Mouse (Mus musculus) layer of hippocampus, adult 8-10 months (tissue): ENCODE results near the gene Hoxc9. TPM values are rescaled to one million over a fixed set of nuclear protein-coding genes. Genes with fewer than 3 reads are reported as not detected.

Experiments
- DNase-seq, 2 experiments: peaks; one replicate each; pipeline ENCODE4 v3.0.0; 2022; ENCODE audit warnings: low spot score in 2 of 2
- microRNA-seq, 2 experiments: library from miRNA; unstranded; fragments of <30 nt; microRNA quantifications; one replicate each; pipeline ENCODE4 v1.2.0; 2022
- total RNA-seq, 4 experiments: library from RNA; stranded (reverse); gene quantifications; 2 replicates each; pipeline ENCODE4 v1.2.4; 2022

Gene Hoxc9
- total RNA-seq, 4 experiments from 2014 or later, result not detected

GRCm38 (mm10) chr15:103018636-103019035 lies 42.4 kb downstream of the Hoxc9 start, which contains the start of gene Hoxc4:
Gene Hoxc4, plus strand, starts transcription at chr15:103018934.
- DNase-seq, result no peak

DNA sequence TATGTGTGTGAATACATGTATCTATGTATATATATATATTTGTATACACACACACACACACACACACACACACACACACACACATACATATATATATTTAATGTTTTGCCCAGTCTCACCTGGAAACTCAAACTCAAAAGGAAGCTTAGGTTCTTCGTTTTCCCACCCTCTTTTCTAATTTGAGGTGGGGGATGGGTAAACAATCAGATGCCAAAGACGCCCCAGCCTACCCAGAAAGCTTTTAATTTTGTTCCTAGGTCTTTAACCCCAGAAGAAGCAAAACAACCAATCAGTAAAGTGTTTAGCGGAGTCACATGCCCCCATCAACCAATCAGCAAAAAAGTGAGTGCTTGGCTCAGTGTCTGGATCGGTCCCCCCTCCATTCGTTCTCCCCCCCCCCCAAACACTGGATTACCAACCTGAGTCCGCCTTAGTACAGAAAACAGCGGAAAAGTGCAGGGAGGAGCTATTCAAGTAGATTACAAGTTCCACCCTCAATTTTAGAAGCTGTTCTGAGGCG lies 44.7 kb downstream of the Hoxc9 start:
- no peak for DNase-seq

DNA sequence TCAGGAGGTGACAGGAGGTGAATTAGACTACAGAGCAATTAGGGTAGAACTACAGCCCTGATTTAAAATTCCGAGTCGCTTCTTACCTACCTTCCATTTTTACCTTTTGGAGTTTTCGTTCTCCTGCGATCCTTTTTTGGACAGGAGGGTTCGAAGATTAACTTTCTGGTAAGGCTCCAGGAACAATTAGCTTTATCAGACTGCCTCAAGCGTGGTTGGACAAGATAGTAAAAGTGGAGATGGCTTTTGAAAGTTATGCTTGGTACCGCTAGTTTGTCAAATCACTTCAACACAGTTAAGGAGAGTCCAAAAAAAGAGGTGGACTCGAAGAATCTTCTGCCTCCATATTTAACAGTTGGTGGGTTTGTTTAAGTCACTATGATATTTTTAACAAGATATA lies 45.3 kb downstream of the Hoxc9 start:
- no peak for DNase-seq

- no peak for DNase-seq
These were observed 47.9 kb downstream of the Hoxc9 start for GRCm38 (mm10) chr15:103024131-103024530.

- DNase-seq, result no peak
These were observed 51.3 kb downstream of the Hoxc9 start for GRCm38 (mm10) chr15:103027266-103028235.

- no peak for DNase-seq
These were observed 52.8 kb downstream of the Hoxc9 start for GRCm38 (mm10) chr15:103028916-103029512.

- DNase-seq, result no peak
These were observed 53.9 kb downstream of the Hoxc9 start for GRCm38 (mm10) chr15:103030142-103030541.

- DNase-seq, result no peak
These were observed 55.9 kb downstream of the Hoxc9 start for GRCm38 (mm10) chr15:103032167-103032566.

GRCm38 (mm10) chr15:103032646-103033575 lies 56.7 kb downstream of the Hoxc9 start:
- DNase-seq, result no peak

DNA sequence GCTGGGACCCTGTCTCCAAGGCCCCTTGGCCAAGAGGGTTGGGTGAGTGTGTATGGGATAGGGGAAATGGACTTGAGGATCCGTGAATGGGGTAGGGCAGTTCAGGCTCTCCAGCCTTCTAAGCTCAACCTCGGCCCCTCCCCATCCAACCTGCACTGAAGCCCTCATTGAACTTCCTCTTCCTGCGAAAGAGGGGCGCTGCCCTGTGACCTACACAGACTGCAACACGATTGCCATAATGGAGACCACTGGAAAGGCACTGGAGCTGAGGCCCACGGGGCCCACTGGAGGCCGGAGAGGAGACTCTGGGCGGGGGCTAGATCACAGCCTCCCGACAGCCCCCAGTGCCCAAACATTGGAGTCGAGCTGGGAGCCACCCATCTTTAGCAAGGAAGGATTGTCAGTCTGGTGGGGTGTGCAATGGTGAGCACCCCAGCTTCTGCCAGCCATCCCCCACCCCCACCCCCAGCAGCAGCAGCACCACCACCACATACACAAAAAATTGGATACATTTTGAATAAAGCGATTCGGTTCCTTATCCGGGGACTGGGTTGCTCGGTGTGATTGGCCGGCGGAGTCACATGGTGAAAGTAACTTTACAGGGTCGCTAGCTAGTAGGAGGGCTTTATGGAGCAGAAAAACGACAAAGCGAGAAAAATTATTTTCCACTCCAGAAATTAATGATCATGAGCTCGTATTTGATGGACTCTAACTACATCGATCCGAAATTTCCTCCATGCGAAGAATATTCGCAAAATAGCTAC lies 58.0 kb downstream of the Hoxc9 start:
- DNase-seq, result no peak

Small RNAs within 50 kb of the gene (microRNA-seq; reads per million reads assigned to microRNA genes)
- gene Mir196a-2 (0.51 to 0.64 reads per million in 2 experiments), gene Mir615 (5.1 to 11.6 reads per million in 2 experiments)

Other genes starting within 250 kb of the Hoxc9 start
- gene Hoxc13, start 55.3 kb upstream of the Hoxc9 start, total RNA-seq, result not detected
- gene Hoxc12, start 39.7 kb upstream of the Hoxc9 start, total RNA-seq, result not detected
- not detected for gene Hoxc11, start 22.0 kb upstream of the Hoxc9 start, total RNA-seq
- gene Hoxc10, start 9.6 kb upstream of the Hoxc9 start, total RNA-seq, result not detected
- not detected for gene Hoxc5, start 9.0 kb upstream of the Hoxc9 start, total RNA-seq
- not detected for gene Hoxc8, start 14.2 kb downstream of the Hoxc9 start, total RNA-seq
- gene Hoxc6, start 21.8 kb downstream of the Hoxc9 start, total RNA-seq, result not detected
- not detected for gene Hoxc4, start 42.5 kb downstream of the Hoxc9 start, total RNA-seq
- 10 to 100 TPM; 13.2 to 21.6 (median 17.3) TPM for gene Smug1, start 190.7 kb downstream of the Hoxc9 start, total RNA-seq